Mouse (Mus musculus) E14TG2a.4 (cell line): ENCODE data around the gene Myo1h.

Experiments
- H3K27me3 ChIP-seq: 2 replicates; pipeline ENCODE4 v1.6.1; 2014; ENCODE audit warnings: low read length, control low read depth; ENCODE audit not compliant: insufficient read depth
- H3K36me3 ChIP-seq: 2 replicates; pipeline ENCODE4 v1.6.1; 2014; ENCODE audit warnings: low read length, control low read depth; ENCODE audit not compliant: insufficient read depth
- H3K4me1 ChIP-seq: replicated peaks from 2 replicates; pipeline ENCODE4 v1.6.1; 2014; ENCODE audit warnings: low read depth, low read length, control low read depth
- H3K4me3 ChIP-seq: replicated peaks from 2 replicates; pipeline ENCODE4 v1.5.1; 2014; ENCODE audit warnings: mild to moderate bottlenecking, low read length
- H3K9me3 ChIP-seq: 2 replicates; pipeline ENCODE4 v1.6.1; 2014; ENCODE audit warnings: low read length, control low read depth
- CTCF ChIP-seq: conservative IDR thresholded peaks from 2 replicates; pipeline ENCODE4 v1.5.1; 2014; ENCODE audit warnings: low read length
- NANOG ChIP-seq: IDR thresholded peaks from 2 replicates; pipeline ENCODE4 v1.6.1; 2014; ENCODE audit warnings: borderline replicate concordance, low read length, mixed read lengths
- POU5F1 ChIP-seq: IDR thresholded peaks from 2 replicates; pipeline ENCODE4 v1.6.1; 2014; ENCODE audit warnings: low read length, borderline replicate concordance

The Myo1h gene

GRCm38 (mm10) chr5:114372565-114372964 is 83.6 kb downstream of the Myo1h start:
- no peaks in the 10 kb centered on the region for H3K27me3 ChIP-seq
- peaks cover 80% of the 10 kb centered on the region for H3K36me3 ChIP-seq
- no peaks in the 10 kb centered on the region for H3K9me3 ChIP-seq
- H3K4me1 ChIP-seq: peaks cover 87% of the 10 kb centered on the region
- peak overlapping the region; percentile 50 for H3K4me3 ChIP-seq
- TF ChIP-seq NANOG: no peak
- TF ChIP-seq POU5F1: no peak

DNA sequence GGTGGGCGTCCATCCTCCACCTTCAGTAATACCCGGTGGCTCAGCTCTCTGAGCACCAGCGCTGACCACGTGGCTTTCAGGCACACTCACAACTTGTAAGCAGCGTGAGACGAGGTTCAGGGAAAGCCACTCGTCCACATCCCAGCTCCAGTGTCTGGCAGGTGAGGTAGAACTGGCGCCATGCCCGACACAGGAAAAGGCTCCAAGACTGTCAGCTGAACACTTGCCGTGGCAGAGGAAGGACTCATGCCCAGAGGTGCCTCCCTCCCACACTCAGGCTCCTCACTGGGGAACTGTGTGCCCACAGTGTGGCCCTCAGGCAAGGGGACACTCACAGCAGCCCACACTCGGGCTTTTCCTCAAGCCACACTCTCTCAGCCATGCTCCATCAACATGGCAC is 84.2 kb downstream of the Myo1h start:
- no peak overlapping the region for H3K4me3 ChIP-seq
- no peaks in the 10 kb centered on the region for H3K9me3 ChIP-seq
- peaks cover 89% of the 10 kb centered on the region for H3K4me1 ChIP-seq
- TF ChIP-seq POU5F1 (no peak), NANOG (no peak), CTCF (no peak)
- no peaks in the 10 kb centered on the region for H3K27me3 ChIP-seq
- H3K36me3 ChIP-seq: peaks cover 74% of the 10 kb centered on the region

GRCm38 (mm10) chr5:114373581-114373980 is 84.6 kb downstream of the Myo1h start:
- TF ChIP-seq CTCF: no peak
- no peak for TF ChIP-seq NANOG
- TF ChIP-seq POU5F1: no peak
- 0 out of 2 replicates have a peak overlapping the region, but pooled peaks have one; percentile 7 for H3K4me3 ChIP-seq
- H3K9me3 ChIP-seq: no peaks in the 10 kb centered on the region
- H3K27me3 ChIP-seq: no peaks in the 10 kb centered on the region
- peaks cover 70% of the 10 kb centered on the region for H3K36me3 ChIP-seq
- H3K4me1 ChIP-seq: peaks cover 90% of the 10 kb centered on the region

- no peaks in the 10 kb centered on the region for H3K27me3 ChIP-seq
- H3K4me1 ChIP-seq: peaks cover 91% of the 10 kb centered on the region
- TF ChIP-seq CTCF (no peak), NANOG (no peak), POU5F1 (no peak)
- H3K4me3 ChIP-seq: 0 out of 2 replicates have a peak overlapping the region, but pooled peaks have one; percentile 10
- H3K36me3 ChIP-seq: peaks cover 60% of the 10 kb centered on the region
- no peaks in the 10 kb centered on the region for H3K9me3 ChIP-seq
Measured at GRCm38 (mm10) chr5:114374409-114375213, 85.6 kb downstream of the Myo1h start.

GRCm38 (mm10) chr5:114378177-114378920 is 89.4 kb downstream of the Myo1h start:
- H3K27me3 ChIP-seq: no peaks in the 10 kb centered on the region
- TF ChIP-seq NANOG (no peak), CTCF (no peak), POU5F1 (no peak)
- peaks cover 75% of the 10 kb centered on the region for H3K4me1 ChIP-seq
- peak overlapping the region; percentile 95; the same call in 1 of the 2 replicates for H3K4me3 ChIP-seq
- no peaks in the 10 kb centered on the region for H3K9me3 ChIP-seq
- H3K36me3 ChIP-seq: peaks cover 23% of the 10 kb centered on the region

GRCm38 (mm10) chr5:114378936-114379335 is 90.0 kb downstream of the Myo1h start:
- peaks cover 23% of the 10 kb centered on the region for H3K36me3 ChIP-seq
- H3K9me3 ChIP-seq: no peaks in the 10 kb centered on the region
- no peaks in the 10 kb centered on the region for H3K27me3 ChIP-seq
- peaks cover 75% of the 10 kb centered on the region for H3K4me1 ChIP-seq
- H3K4me3 ChIP-seq: peak overlapping the region; percentile 95; the same call in 1 of the 2 replicates
- TF ChIP-seq CTCF (no peak), POU5F1 (no peak), NANOG (no peak)

- Histone ChIP-seq H3K27me3 (no peaks in the 10 kb centered on the region), H3K4me3 (peak overlapping the region; percentile 95), H3K36me3 (peaks cover 21% of the 10 kb centered on the region), H3K4me1 (peaks cover 74% of the 10 kb centered on the region), H3K9me3 (no peaks in the 10 kb centered on the region)
- TF ChIP-seq POU5F1: no peak
- no peak for TF ChIP-seq NANOG
- no peak for TF ChIP-seq CTCF
Measured at GRCm38 (mm10) chr5:114379763-114380162, 90.8 kb downstream of the Myo1h start.

DNA sequence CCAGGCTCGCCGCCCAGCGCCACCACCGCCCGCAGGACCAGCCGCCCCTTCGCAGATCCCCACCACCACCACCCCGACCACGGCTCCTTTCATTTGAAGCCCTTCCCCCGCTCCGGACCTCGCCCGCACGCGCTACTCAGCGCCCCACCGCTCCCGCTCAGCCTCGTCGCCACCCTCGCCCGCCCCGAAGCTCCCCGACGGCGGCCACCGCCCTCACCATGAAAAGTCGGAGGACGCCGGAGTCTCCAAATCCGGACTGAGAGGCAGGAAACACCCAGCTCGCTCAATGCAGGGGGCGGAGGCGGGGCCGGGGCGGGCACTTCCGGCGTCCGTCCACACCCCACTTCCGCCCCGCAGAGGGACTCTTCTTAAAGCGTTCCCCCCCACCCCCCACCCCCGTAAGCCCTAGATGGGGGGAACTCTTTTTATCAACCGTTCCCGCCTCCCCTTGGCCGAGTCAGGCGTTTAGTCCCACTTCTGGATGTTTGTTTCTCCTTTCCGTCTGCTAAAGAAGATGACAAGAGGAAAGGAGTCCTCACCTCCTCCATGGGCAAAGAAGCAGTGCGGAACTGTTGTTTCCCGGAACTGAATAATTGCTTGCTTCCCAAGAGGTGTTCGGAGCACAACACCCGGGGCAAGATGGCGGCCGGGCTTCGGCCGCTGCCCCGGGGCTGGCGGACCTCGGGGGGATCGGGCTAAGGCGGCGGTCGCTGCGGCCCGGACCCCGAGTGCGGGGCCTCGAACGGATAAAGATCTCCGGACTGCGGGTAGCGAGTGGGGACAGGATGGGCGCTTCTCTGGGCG is 91.4 kb downstream of the Myo1h start, which contains the start of the genes Kctd10 and Ube3b:
Gene Kctd10 (minus strand): TSS at position 300 of the 804 bp plus-strand sequence.
Gene Ube3b (plus strand): TSS at position 399 of the 804 bp plus-strand sequence.
- Histone ChIP-seq H3K9me3 (no peaks in the 10 kb centered on the region), H3K4me3 (peak within 1 kb of the TSS; percentile 95), H3K4me1 (peaks cover 68% of the 10 kb centered on the region), H3K27me3 (no peaks in the 10 kb centered on the region), H3K36me3 (peaks cover 21% of the 10 kb centered on the region)
- TF ChIP-seq NANOG (no peak), POU5F1 (peak; percentile 34; the same call in 1 of the 2 replicates)
